Mouse (Mus musculus): ENCODE results near the gene Ifna7. TPM values are rescaled to one million over a fixed set of nuclear protein-coding genes. Genes with fewer than 3 reads are reported as not detected.
"Not testable (repeated sequence)": the region's sequence is repeated elsewhere in the genome, so short reads cannot be mapped to it uniquely, and the experiment has no call there.

The Ifna7 gene
- not detected in 2 replicates for polyA plus RNA-seq (2012; rRNA removed)

- no peak for TF ChIP-seq POLR2A (IDR thresholded peaks at IDR 0.05; ENCODE audit: low read depth, low read length)
- TF ChIP-seq CTCF (conservative IDR thresholded peaks at IDR 0.05; ENCODE audit: insufficient read depth, insufficient read length, low read depth, low read length): no peak
- Histone ChIP-seq H3K27me3 (replicated peaks; ENCODE audit: control insufficient read depth, insufficient read depth, low read length) (no peaks in the 10 kb centered on the region), H3K4me3 (ENCODE audit: insufficient read depth, low read depth, low read length) (no peak within 1 kb of the TSS), H3K27ac (ENCODE audit: insufficient read depth, low read depth, low read length) (no peak within 1 kb of the TSS), H3K4me1 (ENCODE audit: control insufficient read depth, insufficient read depth, low read length) (no peaks in the 10 kb centered on the region), H3K36me3 (ENCODE audit: control insufficient read depth, insufficient read depth, low read length) (no peaks in the 10 kb centered on the region)
- DNase-seq: no peak
- 57% methylated on average over 3 of the region's 3 CpGs for WGBS
Observed at GRCm38 (mm10) chr4:88815928-88816327, at the start of gene Ifna7. Gene Ifna7, plus strand, starts transcription at chr4:88816228.

- DNase-seq; H3K4me3 ChIP-seq (ENCODE audit: insufficient read depth, low read depth, low read length); H3K36me3 ChIP-seq (ENCODE audit: control insufficient read depth, insufficient read depth, low read length); H3K4me1 ChIP-seq (ENCODE audit: control insufficient read depth, insufficient read depth, low read length); H3K27me3 ChIP-seq (replicated peaks; ENCODE audit: control insufficient read depth, insufficient read depth, low read length); H3K27ac ChIP-seq (ENCODE audit: insufficient read depth, low read depth, low read length): not testable (repeated sequence)
- no CpG with 5 or more reads among the region's 32 CpGs for WGBS
Observed at GRCm38 (mm10) chr4:88773534-88773933, 42.5 kb upstream of the Ifna7 start, which contains the start of gene Gm13290. Gene Gm13290, plus strand, starts transcription at chr4:88773834.

GRCm38 (mm10) chr4:88776622-88777021 lies 39.4 kb upstream of the Ifna7 start, which contains the start of gene Gm13289:
Gene Gm13289, plus strand, starts transcription at chr4:88776922.
- H3K27ac ChIP-seq (ENCODE audit: insufficient read depth, low read depth, low read length); H3K4me1 ChIP-seq (ENCODE audit: control insufficient read depth, insufficient read depth, low read length); H3K36me3 ChIP-seq (ENCODE audit: control insufficient read depth, insufficient read depth, low read length); H3K4me3 ChIP-seq (ENCODE audit: insufficient read depth, low read depth, low read length); H3K27me3 ChIP-seq (replicated peaks; ENCODE audit: control insufficient read depth, insufficient read depth, low read length); DNase-seq: not testable (repeated sequence)
- whole genome bisulfite sequencing: no CpG with 5 or more reads among the region's 29 CpGs

GRCm38 (mm10) chr4:88779550-88779949 lies 36.5 kb upstream of the Ifna7 start, which contains the start of gene Gm13272:
Gene Gm13272, plus strand, starts transcription at chr4:88779850.
- H3K4me1 ChIP-seq (ENCODE audit: control insufficient read depth, insufficient read depth, low read length); H3K36me3 ChIP-seq (ENCODE audit: control insufficient read depth, insufficient read depth, low read length); H3K4me3 ChIP-seq (ENCODE audit: insufficient read depth, low read depth, low read length); H3K27me3 ChIP-seq (replicated peaks; ENCODE audit: control insufficient read depth, insufficient read depth, low read length); DNase-seq; H3K27ac ChIP-seq (ENCODE audit: insufficient read depth, low read depth, low read length): not testable (repeated sequence)
- no CpG with 5 or more reads among the region's 29 CpGs for WGBS

GRCm38 (mm10) chr4:88780320-88780719 lies 35.7 kb upstream of the Ifna7 start:
- not testable (repeated sequence) for H3K27me3 ChIP-seq (replicated peaks; ENCODE audit: control insufficient read depth, insufficient read depth, low read length); H3K4me3 ChIP-seq (ENCODE audit: insufficient read depth, low read depth, low read length); H3K36me3 ChIP-seq (ENCODE audit: control insufficient read depth, insufficient read depth, low read length); H3K4me1 ChIP-seq (ENCODE audit: control insufficient read depth, insufficient read depth, low read length); H3K27ac ChIP-seq (ENCODE audit: insufficient read depth, low read depth, low read length); DNase-seq
- 50% methylated on average over 17 of the region's 18 CpGs for WGBS

GRCm38 (mm10) chr4:88781831-88782230 lies 34.2 kb upstream of the Ifna7 start, which contains the start of gene Ifnz:
Gene Ifnz, plus strand, starts transcription at chr4:88782131.
- 0 out of 2 replicates have a peak within 1 kb of the TSS, but pooled peaks have one; percentile 20 for H3K27ac ChIP-seq (ENCODE audit: insufficient read depth, low read depth, low read length)
- H3K36me3 ChIP-seq (ENCODE audit: control insufficient read depth, insufficient read depth, low read length); H3K4me1 ChIP-seq (ENCODE audit: control insufficient read depth, insufficient read depth, low read length); DNase-seq; H3K27me3 ChIP-seq (replicated peaks; ENCODE audit: control insufficient read depth, insufficient read depth, low read length): not testable (repeated sequence)
- WGBS: 16% methylated on average over 5 of the region's 7 CpGs
- 0 out of 2 replicates have a peak within 1 kb of the TSS, but pooled peaks have one; percentile 15 for H3K4me3 ChIP-seq (ENCODE audit: insufficient read depth, low read depth, low read length)

- not testable (repeated sequence) for H3K4me1 ChIP-seq (ENCODE audit: control insufficient read depth, insufficient read depth, low read length); H3K27me3 ChIP-seq (replicated peaks; ENCODE audit: control insufficient read depth, insufficient read depth, low read length); H3K36me3 ChIP-seq (ENCODE audit: control insufficient read depth, insufficient read depth, low read length)
- WGBS: under 1% methylated on average over 15 of the region's 31 CpGs
- DNase-seq: peak; percentile 28
- Histone ChIP-seq H3K27ac (ENCODE audit: insufficient read depth, low read depth, low read length) (0 out of 2 replicates have a peak overlapping the region, but pooled peaks have one; percentile 20), H3K4me3 (ENCODE audit: insufficient read depth, low read depth, low read length) (0 out of 2 replicates have a peak overlapping the region, but pooled peaks have one; percentile 15)
Observed at GRCm38 (mm10) chr4:88782335-88782734, 33.7 kb upstream of the Ifna7 start.

- H3K4me1 ChIP-seq (ENCODE audit: control insufficient read depth, insufficient read depth, low read length); H3K27ac ChIP-seq (ENCODE audit: insufficient read depth, low read depth, low read length); H3K36me3 ChIP-seq (ENCODE audit: control insufficient read depth, insufficient read depth, low read length); H3K27me3 ChIP-seq (replicated peaks; ENCODE audit: control insufficient read depth, insufficient read depth, low read length); H3K4me3 ChIP-seq (ENCODE audit: insufficient read depth, low read depth, low read length); DNase-seq: not testable (repeated sequence)
- WGBS: no CpG with 5 or more reads among the region's 27 CpGs
Observed at GRCm38 (mm10) chr4:88785409-88785808, 30.6 kb upstream of the Ifna7 start, which contains the start of gene Gm13276. Gene Gm13276, plus strand, starts transcription at chr4:88785709.

All from kidney, adult 2 months (tissue).